Mouse (Mus musculus): ENCODE measurements around the gene Dlgap1.
"Not testable (repeated sequence)": the region's sequence is repeated elsewhere in the genome, so short reads cannot be mapped to it uniquely, and the experiment has no call there.

Dlgap1 gene

GRCm38 (mm10) chr17:70528196-70529187, 559.6 kb downstream of the Dlgap1 start:
- no peak for DNase-seq (ENCODE audit: low spot score)

- DNase-seq (ENCODE audit: low spot score): no peak
These were observed 565.4 kb downstream of the Dlgap1 start for GRCm38 (mm10) chr17:70534321-70534720.

GRCm38 (mm10) chr17:70541816-70542215, 572.9 kb downstream of the Dlgap1 start:
- DNase-seq (ENCODE audit: low spot score): no peak

GRCm38 (mm10) chr17:70550793-70551192, 581.9 kb downstream of the Dlgap1 start:
- DNase-seq (ENCODE audit: low spot score): no peak

GRCm38 (mm10) chr17:70561547-70561946, 592.7 kb downstream of the Dlgap1 start:
- no peak for DNase-seq (ENCODE audit: low spot score)

GRCm38 (mm10) chr17:70570848-70571247, 602.0 kb downstream of the Dlgap1 start:
- no peak for DNase-seq (ENCODE audit: low spot score)

- DNase-seq (ENCODE audit: low spot score): no peak
These were observed 614.2 kb downstream of the Dlgap1 start for GRCm38 (mm10) chr17:70583042-70583441.

GRCm38 (mm10) chr17:70586735-70587425, 618.0 kb downstream of the Dlgap1 start:
- no peak for DNase-seq (ENCODE audit: low spot score)

GRCm38 (mm10) chr17:70587975-70588630, 619.2 kb downstream of the Dlgap1 start:
- DNase-seq (ENCODE audit: low spot score): not testable (repeated sequence)

GRCm38 (mm10) chr17:70588691-70589090, 619.8 kb downstream of the Dlgap1 start:
- DNase-seq (ENCODE audit: low spot score): no peak

- no peak for DNase-seq (ENCODE audit: low spot score)
These were observed 620.3 kb downstream of the Dlgap1 start for GRCm38 (mm10) chr17:70589140-70589539.

- no peak for DNase-seq (ENCODE audit: low spot score)
These were observed 621.6 kb downstream of the Dlgap1 start for GRCm38 (mm10) chr17:70590506-70590905.

GRCm38 (mm10) chr17:70594277-70594676, 625.4 kb downstream of the Dlgap1 start:
- peak; percentile 33 for DNase-seq (ENCODE audit: low spot score)

- no peak for DNase-seq (ENCODE audit: low spot score)
These were observed 627.5 kb downstream of the Dlgap1 start for GRCm38 (mm10) chr17:70596326-70596725.

- no peak for DNase-seq (ENCODE audit: low spot score)
These were observed 631.6 kb downstream of the Dlgap1 start for GRCm38 (mm10) chr17:70600462-70600861.

GRCm38 (mm10) chr17:70602051-70602450, 633.2 kb downstream of the Dlgap1 start:
- no peak for DNase-seq (ENCODE audit: low spot score)

- DNase-seq (ENCODE audit: low spot score): no peak
These were observed 636.8 kb downstream of the Dlgap1 start for GRCm38 (mm10) chr17:70605659-70606058.

GRCm38 (mm10) chr17:70612171-70612570, 643.3 kb downstream of the Dlgap1 start:
- no peak for DNase-seq (ENCODE audit: low spot score)

GRCm38 (mm10) chr17:70613897-70614296, 645.0 kb downstream of the Dlgap1 start:
- DNase-seq (ENCODE audit: low spot score): no peak

GRCm38 (mm10) chr17:70614407-70615060, 645.7 kb downstream of the Dlgap1 start:
- DNase-seq (ENCODE audit: low spot score): no peak

GRCm38 (mm10) chr17:70622493-70622892, 653.6 kb downstream of the Dlgap1 start:
- DNase-seq (ENCODE audit: low spot score): peak; percentile 37

- no peak for DNase-seq (ENCODE audit: low spot score)
These were observed 657.5 kb downstream of the Dlgap1 start for GRCm38 (mm10) chr17:70626396-70626795.
